Mouse (Mus musculus) stomach, postnatal 0 days (tissue): ENCODE results near the gene Trrap. TPM values are rescaled to one million over a fixed set of nuclear protein-coding genes. Genes with fewer than 3 reads are reported as not detected.
"Not testable (repeated sequence)": the region's sequence is repeated elsewhere in the genome, so short reads cannot be mapped to it uniquely, and the experiment has no call there.

Experiments used
- ATAC-seq: fragments of 200-750 bp; cut with Nextera tagmentation; 2 replicates; pipeline ENCODE4 v1.8.0; 2017; ENCODE audit not compliant: low FRiP score, low TSS enrichment
- DNase-seq: peaks from one replicate; pipeline ENCODE4 v3.0.0-alpha.2; 2016; ENCODE audit warnings: low spot score
- H3K27ac ChIP-seq: fragments of 300-500 bp; sonication (generic); replicated peaks from 2 replicates; pipeline ENCODE4 v1.5.1; 2014; ENCODE audit warnings: mild to moderate bottlenecking, control low read depth
- H3K27me3 ChIP-seq: fragments of 300-500 bp; sonication (generic); 2 replicates; pipeline ENCODE4 v1.6.1; 2014; ENCODE audit warnings: low read length; ENCODE audit not compliant: control insufficient read depth, insufficient read depth
- H3K36me3 ChIP-seq: fragments of 300-500 bp; sonication (generic); 2 replicates; pipeline ENCODE4 v1.6.1; 2014; ENCODE audit warnings: low read length, mixed read lengths; ENCODE audit not compliant: control insufficient read depth, insufficient read depth
- H3K4me1 ChIP-seq: fragments of 300-500 bp; sonication (generic); replicated peaks from 2 replicates; pipeline ENCODE4 v1.6.1; 2014; ENCODE audit warnings: antibody characterized with exemption; ENCODE audit not compliant: control insufficient read depth, insufficient read depth
- H3K4me2 ChIP-seq: fragments of 300-500 bp; sonication (generic); replicated peaks from 2 replicates; pipeline ENCODE4 v1.6.1; 2014; ENCODE audit warnings: low read depth, mild to moderate bottlenecking, control low read depth, moderate library complexity
- H3K4me3 ChIP-seq: fragments of 300-500 bp; sonication (generic); 2 replicates; pipeline ENCODE4 v1.5.1; 2014; ENCODE audit warnings: low read depth, low read length, control low read depth
- H3K9ac ChIP-seq: fragments of 300-500 bp; sonication (generic); 2 replicates; pipeline ENCODE4 v1.6.1; 2014; ENCODE audit warnings: mild to moderate bottlenecking, low read length, control low read depth, mixed read lengths
- H3K9me3 ChIP-seq: fragments of 300-500 bp; sonication (generic); 2 replicates; pipeline ENCODE4 v1.6.1; 2016; ENCODE audit warnings: low read length; ENCODE audit not compliant: control insufficient read depth
- CTCF ChIP-seq: IDR thresholded peaks from 2 replicates; pipeline ENCODE4 v1.5.1; 2016; ENCODE audit warnings: antibody characterized with exemption, low read depth, mild to moderate bottlenecking, moderate library complexity
- EP300 ChIP-seq: optimal IDR thresholded peaks from 2 replicates; pipeline ENCODE3; 2016; ENCODE audit warnings: antibody characterized with exemption
- WGBS: fragments of 180-500 bp; shearing (Covaris S2); extraction: QIAGEN DNeasy Blood & Tissue Kit; methylation state at CpG from one replicate; pipeline ENCODE4 v1.1.7; 2014; 5-methylcytosine and 5-hydroxymethylcytosine counted together
- polyA plus RNA-seq: library from polyadenylated mRNA; unstranded; fragments of >200 nt; fragmentation: Nextera tagmentation; extraction: Ambion mirVana; gene quantifications from 2 replicates; pipeline ENCODE4 v1.2.1, GENCODE M21; 2015

Trrap gene
- polyA plus RNA-seq, result 22.7 TPM in 2 replicates

GRCm38 (mm10) chr5:144767106-144767798 is at the start of gene Trrap:
Trrap (plus strand) TSS chr5:144767732.
- peak; percentile 8 for ATAC-seq
- peak within 1 kb of the TSS; percentile 62 for H3K4me3 ChIP-seq
- peak within 1 kb of the TSS; percentile 92 for H3K27ac ChIP-seq
- not testable (repeated sequence) for H3K27me3 ChIP-seq, H3K9me3 ChIP-seq, DNase-seq, H3K36me3 ChIP-seq, H3K4me1 ChIP-seq
- peak within 1 kb of the TSS; percentile 87 for H3K9ac ChIP-seq
- H3K4me2 ChIP-seq, result peak within 1 kb of the TSS; percentile 74
- 83% methylated on average over 13 of the region's 15 CpGs for WGBS

- 53% methylated on average over 6 of the region's 6 CpGs for WGBS
- H3K36me3 ChIP-seq, result no peaks in the 10 kb centered on the region
Measured at GRCm38 (mm10) chr5:144719781-144720180, 47.8 kb upstream of the Trrap start.

GRCm38 (mm10) chr5:144720281-144720680 is 47.3 kb upstream of the Trrap start:
- Histone ChIP-seq H3K9ac (no peak overlapping the region), H3K4me1 (no peaks in the 10 kb centered on the region), H3K4me3 (no peak overlapping the region), H3K27me3 (no peaks in the 10 kb centered on the region), H3K4me2 (no peak overlapping the region), H3K27ac (no peak overlapping the region), H3K9me3 (no peaks in the 10 kb centered on the region), H3K36me3 (no peaks in the 10 kb centered on the region)
- 53% methylated on average over 4 of the region's 4 CpGs for WGBS
- no peak for ATAC-seq
- no peak for TF ChIP-seq CTCF
- no peak for TF ChIP-seq EP300
- DNase-seq, result no peak

More at GRCm38 (mm10) chr5:144719781-144720180, 47.8 kb upstream of the Trrap start:
- no peak for TF ChIP-seq EP300
- TF ChIP-seq CTCF, result no peak
- Histone ChIP-seq H3K27me3 (no peaks in the 10 kb centered on the region), H3K4me3 (no peak overlapping the region), H3K27ac (no peak overlapping the region), H3K4me1 (no peaks in the 10 kb centered on the region), H3K9ac (no peak overlapping the region), H3K4me2 (no peak overlapping the region), H3K9me3 (no peaks in the 10 kb centered on the region)
- no peak for DNase-seq
- no peak for ATAC-seq

GRCm38 (mm10) chr5:144724926-144725325 is 42.6 kb upstream of the Trrap start:
- no peak for ATAC-seq
- Histone ChIP-seq H3K9ac (no peak overlapping the region), H3K9me3 (no peaks in the 10 kb centered on the region), H3K36me3 (no peaks in the 10 kb centered on the region), H3K27ac (no peak overlapping the region), H3K4me1 (no peaks in the 10 kb centered on the region), H3K4me2 (no peak overlapping the region), H3K4me3 (no peak overlapping the region), H3K27me3 (no peaks in the 10 kb centered on the region)
- no peak for DNase-seq
- 44% methylated on average over 2 of the region's 2 CpGs for WGBS
- no peak for TF ChIP-seq EP300
- TF ChIP-seq CTCF, result no peak

GRCm38 (mm10) chr5:144725554-144725953 is 42.0 kb upstream of the Trrap start:
- no peak overlapping the region for H3K4me3 ChIP-seq
- H3K27ac ChIP-seq, result no peak overlapping the region
- DNase-seq (no peak), ATAC-seq (no peak)
- TF ChIP-seq EP300, result no peak
- peak; percentile 36; the same call in 1 of the 2 replicates for TF ChIP-seq CTCF
- 76% methylated on average over 3 of the region's 3 CpGs for WGBS
- H3K4me2 ChIP-seq, result no peak overlapping the region
- no peak overlapping the region for H3K9ac ChIP-seq
- no peaks in the 10 kb centered on the region for H3K9me3 ChIP-seq
- H3K36me3 ChIP-seq, result no peaks in the 10 kb centered on the region
- no peaks in the 10 kb centered on the region for H3K4me1 ChIP-seq
- no peaks in the 10 kb centered on the region for H3K27me3 ChIP-seq

- ATAC-seq, result peak; percentile 40; the same call in 1 of the 2 replicates
- no peak overlapping the region for H3K4me2 ChIP-seq
- no peaks in the 10 kb centered on the region for H3K9me3 ChIP-seq
- no peak overlapping the region for H3K4me3 ChIP-seq
- H3K27ac ChIP-seq, result no peak overlapping the region
- peak; percentile 81 for DNase-seq
- H3K9ac ChIP-seq, result no peak overlapping the region
- no peak for TF ChIP-seq EP300
- peak; percentile 96 for TF ChIP-seq CTCF
- no peaks in the 10 kb centered on the region for H3K4me1 ChIP-seq
- 5% methylated on average over 9 of the region's 9 CpGs for WGBS
- H3K27me3 ChIP-seq, result no peaks in the 10 kb centered on the region
- H3K36me3 ChIP-seq, result no peaks in the 10 kb centered on the region
Measured at GRCm38 (mm10) chr5:144727119-144727518, 40.4 kb upstream of the Trrap start.
